Mouse (Mus musculus): Measurements from ENCODE around the gene Prkn. TPM values are rescaled to one million over a fixed set of nuclear protein-coding genes. Genes with fewer than 3 reads are reported as not detected.

The Prkn gene
- 10 to 100 TPM; 16.6 to 16.8 TPM for total RNA-seq (2021)
- long read RNA-seq, partial matches to known transcripts, result 0 of 2 reads
- long read RNA-seq, other reads (novel, unspliced or antisense), result 2 of 2 reads

GRCm38 (mm10) chr17:10840148-10840707, at the start of gene Prkn, which contains the start of gene Pacrg:
Gene Prkn, plus strand, starts transcription at chr17:10840384.
Gene Pacrg, minus strand, starts transcription at chr17:10840311.
- peak; percentile 98 for DNase-seq (ENCODE audit: low spot score in 2 of 2)

GRCm38 (mm10) chr17:10791661-10792060, 48.5 kb upstream of the Prkn start:
- no peak for DNase-seq (ENCODE audit: low spot score in 2 of 2)

DNA sequence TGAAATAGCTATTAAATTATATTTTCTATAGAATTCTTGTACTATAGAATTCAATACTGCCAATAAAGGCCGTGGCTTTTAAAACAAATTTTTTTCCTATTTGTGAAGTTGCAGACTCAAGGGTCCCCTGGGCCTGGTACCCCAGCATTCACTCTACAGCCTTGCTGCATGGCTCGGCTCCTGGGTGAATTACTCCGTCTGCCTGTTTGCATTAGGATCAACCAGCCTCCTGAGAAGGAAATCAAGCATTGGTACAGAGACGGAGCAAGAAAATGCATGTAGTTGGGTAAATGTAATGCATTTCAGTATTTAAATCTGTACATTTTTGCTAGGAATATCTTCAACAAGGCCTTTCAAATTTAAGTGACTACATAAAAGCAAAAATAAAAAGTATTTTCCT, 33.5 kb upstream of the Prkn start:
- DNase-seq (ENCODE audit: low spot score in 2 of 2), result no peak

DNA sequence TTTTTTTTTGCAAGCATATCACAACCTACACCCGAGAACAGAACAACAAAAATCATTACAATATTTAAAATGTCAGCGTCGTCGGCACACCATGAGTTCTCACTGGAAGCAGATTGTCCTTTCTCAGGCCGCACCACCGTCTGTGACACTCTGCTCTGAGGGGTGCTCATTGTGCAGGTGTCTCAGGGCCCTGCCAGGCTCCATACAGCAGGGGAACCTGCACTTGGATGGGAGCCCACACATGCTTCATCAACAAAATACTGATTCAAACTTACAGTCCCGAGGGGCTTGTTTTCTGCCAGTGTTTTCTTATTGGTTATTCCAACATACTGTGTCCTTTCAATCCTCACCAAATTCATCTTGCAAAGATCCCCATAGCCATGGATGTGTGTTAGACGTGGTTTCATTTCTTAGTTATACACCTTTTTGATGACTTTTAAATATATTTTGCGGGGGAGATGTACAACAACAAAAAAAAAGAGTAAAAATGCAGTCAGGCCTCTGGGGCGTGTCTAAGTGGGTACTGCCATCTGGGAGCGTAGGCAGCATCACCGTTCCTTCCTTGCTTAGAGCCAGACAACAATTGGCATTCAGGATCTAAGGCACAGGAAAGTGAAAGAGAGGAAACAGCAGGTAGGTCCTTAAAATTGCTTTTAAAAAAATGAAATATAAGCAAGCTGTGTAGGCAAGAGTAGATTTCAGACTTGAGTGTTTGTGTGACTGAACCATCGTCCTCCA, 32.8 kb upstream of the Prkn start:
- DNase-seq (ENCODE audit: low spot score in 2 of 2), result peak in 1 of 2 experiments; percentile 53

DNA sequence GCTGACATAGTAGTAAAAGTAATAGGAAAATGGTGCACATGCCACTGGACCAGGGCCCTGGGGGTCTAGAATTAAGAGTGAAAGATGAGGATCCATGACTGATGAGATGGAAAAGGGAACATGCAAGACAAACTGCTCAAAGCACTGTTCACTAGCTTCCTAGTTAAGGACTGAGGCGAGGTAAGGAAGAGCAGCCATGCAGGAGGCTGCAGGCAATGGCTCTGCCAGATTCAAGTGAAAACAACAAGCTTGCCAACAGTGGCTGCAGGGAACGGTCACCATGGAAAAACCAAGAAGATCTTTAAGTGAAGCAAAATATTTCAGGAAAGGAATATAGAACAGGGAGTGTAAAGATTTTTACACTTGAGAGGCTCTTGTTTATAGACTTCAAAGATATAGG, 31.6 kb upstream of the Prkn start:
- DNase-seq (ENCODE audit: low spot score in 2 of 2), result no peak

GRCm38 (mm10) chr17:10818971-10819370, 21.2 kb upstream of the Prkn start:
- DNase-seq (ENCODE audit: low spot score in 2 of 2), result peak; percentile 8 to 60

DNA sequence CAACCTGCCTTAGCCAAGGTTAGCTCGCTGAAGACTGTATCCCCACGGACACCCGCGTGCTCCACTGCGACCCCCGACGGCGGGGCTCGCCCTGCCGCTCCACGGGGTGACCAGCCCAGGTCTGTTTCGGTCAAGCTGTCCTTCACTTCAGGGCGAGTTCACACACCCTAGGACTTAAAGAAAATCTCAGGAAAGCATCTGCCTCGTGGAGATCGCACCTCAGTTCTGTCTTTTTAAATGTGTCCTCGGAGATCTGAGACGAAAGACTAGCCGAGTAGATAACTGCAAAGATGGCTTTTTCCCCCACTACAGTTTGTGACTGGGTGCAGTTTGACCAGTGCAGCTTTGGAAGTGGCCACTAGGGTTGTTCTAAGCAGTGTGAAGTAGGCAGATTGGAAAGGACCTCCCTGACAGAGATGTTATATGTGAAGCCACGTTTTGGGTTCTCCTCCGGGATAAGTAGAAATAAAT, 582 bp downstream of the Prkn start:
- DNase-seq (ENCODE audit: low spot score in 2 of 2), result peak; percentile 16 to 68

DNA sequence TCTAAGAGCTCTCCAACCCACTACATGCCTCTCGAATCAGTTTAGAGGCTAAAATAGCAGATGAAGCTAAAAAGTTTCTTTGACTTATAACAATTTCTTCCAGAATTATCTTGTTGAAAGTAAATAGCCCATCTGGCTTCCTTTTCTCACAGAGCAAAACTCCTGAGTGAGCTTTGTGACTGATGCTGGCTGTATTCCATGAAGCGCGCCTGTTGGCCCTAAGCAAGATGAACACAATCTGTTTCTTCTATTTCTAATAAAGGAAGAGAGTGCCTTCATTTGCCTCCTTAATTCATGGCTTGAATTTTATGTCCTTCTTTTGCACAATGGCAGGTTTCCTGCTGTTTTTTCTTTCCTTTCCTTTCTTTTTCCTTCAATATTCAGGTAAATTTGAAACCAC, 14.0 kb downstream of the Prkn start:
- DNase-seq (ENCODE audit: low spot score in 2 of 2), result peak; percentile 37 to 60

DNA sequence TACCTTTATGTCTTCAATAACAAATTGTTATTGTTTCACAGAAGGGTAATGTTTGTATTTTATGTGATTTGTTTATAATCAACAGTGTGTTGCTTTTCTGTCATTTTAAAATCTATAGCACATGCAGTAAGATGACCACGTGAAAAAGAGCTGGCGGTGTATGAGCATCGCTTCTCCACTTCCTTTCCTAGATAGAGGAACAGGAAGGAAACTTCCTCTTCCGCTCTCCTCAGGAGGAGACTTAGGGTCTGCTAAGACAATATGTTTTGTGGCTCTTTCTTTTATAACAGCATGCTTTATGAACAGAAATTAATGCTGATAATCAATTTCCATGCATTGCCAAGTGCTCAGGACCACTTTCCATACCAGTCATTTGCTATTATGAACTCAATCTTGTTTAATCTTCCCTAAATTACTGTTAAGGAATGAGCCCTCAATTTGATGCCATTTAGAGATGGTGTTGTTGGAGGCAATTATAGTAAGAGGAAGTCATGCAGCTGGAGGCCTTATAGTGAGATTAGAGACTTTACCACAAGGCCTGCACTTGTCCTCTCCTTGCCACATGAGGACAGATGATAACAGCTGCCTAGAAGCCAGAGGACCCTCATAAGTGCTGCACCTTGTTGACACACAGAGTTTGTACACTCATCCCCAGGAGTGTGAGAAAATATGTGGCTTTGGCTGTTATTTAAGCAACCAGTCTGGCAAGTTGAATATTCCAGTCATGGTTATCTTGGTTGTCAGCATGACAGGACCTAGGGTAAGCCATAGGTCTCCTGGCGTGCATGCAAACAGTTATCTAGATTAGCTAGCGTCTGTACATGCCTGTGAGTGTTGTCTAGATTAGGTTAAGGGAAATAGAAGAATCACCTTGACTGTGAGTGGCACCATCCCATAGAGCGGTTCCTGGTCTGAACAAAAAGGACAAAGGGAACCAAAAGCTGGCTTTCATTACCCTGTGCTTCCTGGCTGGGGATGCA, 34.3 kb downstream of the Prkn start:
- no peak for DNase-seq (ENCODE audit: low spot score in 2 of 2)

DNA sequence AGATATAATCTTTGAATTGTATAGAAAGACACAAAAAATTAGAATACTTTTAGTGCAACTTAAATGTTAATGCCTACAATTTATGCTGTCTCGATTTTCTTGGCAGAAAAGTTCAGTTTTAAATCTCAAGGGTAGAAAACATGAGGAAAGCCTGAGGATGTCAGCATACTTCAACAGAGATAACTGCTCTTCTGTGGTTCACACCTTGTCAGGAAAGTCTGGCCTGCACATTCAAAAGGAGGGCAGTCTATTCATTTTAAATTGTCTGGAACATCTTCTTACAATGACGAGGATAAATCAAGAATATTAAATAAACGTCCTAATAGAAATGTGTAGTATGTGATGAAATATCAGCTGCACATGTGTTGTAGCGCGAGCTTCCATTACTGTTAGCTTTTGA, 38.8 kb downstream of the Prkn start:
- DNase-seq (ENCODE audit: low spot score in 2 of 2), result no peak

GRCm38 (mm10) chr17:10882260-10882659, 42.1 kb downstream of the Prkn start:
- DNase-seq (ENCODE audit: low spot score in 2 of 2), result no peak

- no peak for DNase-seq (ENCODE audit: low spot score in 2 of 2)
Observed at GRCm38 (mm10) chr17:10887924-10888323, 47.7 kb downstream of the Prkn start.

DNA sequence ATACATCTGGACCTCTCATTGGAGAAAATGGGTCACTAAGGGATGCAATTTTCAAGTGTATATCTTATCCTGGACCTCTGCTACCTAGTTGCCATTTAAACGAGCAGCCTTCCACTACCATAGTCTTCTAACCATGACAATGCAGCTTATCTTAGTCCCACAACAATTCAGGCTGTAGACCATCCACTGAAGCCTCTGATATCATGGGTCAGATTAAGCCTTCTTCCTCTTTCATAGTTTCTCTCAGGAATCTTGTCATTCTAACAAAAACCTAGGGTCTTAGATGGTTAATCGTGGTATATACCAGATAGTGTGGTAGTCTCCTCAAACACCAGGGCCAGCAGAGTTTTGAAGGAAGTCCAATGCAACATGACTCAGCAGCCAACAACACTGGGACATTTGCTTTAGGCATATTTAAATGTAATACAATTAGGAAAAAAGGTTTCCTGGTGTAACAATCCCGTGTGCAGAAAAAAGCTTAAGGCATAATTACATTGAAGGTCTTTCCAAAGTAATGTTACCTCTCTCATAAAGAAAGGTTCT, 61.6 kb downstream of the Prkn start:
- DNase-seq (ENCODE audit: low spot score in 2 of 2), result no peak

DNA sequence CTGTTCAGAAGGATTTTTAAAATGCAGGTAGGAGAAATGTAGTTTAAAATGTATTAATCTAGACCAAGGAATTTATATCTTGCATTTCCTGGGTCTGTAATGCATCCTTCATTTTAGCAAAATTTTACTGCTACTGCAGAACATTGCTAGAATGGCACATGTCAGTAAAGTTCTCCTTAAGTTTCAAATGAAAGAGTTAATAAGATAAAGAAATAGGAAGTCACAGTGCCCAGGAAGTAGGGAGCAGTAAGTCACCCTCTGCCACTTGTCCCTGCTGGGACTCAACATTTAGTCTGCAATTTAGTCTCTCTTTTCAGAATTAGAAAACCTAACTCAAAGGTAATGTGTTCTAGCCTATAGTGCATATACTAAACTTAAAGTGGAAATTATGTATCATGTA, 96.5 kb downstream of the Prkn start:
- no peak for DNase-seq (ENCODE audit: low spot score in 2 of 2)

DNA sequence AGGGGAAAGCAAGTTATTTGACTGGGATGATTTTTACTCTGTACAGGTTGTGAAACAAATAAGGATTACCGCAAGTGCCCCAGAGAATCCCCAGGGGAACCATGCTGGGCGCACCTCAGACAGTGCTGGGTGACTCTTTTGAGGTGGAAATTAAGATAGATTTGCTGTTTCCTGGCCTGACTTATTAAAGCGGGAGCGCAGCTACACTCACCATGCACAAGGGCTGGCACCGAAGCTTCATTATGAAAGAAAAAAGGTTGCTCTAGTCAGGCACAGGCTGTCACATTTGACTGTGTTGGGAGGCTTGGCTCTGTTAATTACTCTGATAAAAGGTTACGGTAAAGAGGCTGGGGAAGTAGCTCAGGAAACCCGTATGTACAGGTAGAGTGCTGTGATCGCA, 97.7 kb downstream of the Prkn start:
- no peak for DNase-seq (ENCODE audit: low spot score in 2 of 2)

DNA sequence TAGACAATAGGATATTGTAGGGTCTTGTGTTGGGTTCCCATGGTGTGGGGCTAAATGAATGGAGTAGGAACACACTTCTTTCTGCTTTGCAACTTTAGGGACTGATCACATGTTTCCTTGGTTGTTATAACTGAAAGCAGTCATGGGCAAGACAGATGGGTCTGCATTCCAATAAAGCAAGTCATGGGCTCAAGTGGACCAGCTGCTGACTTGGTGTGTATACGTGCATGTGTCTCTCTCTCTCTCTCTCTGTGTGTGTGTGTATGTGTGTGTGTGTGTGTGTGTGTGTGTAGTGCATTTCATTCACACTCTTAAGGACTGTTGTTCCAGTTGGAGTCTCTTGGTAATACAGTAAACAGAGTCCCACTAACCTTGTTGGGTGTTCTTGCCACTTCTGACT, 98.6 kb downstream of the Prkn start:
- DNase-seq (ENCODE audit: low spot score in 2 of 2), result no peak

DNA sequence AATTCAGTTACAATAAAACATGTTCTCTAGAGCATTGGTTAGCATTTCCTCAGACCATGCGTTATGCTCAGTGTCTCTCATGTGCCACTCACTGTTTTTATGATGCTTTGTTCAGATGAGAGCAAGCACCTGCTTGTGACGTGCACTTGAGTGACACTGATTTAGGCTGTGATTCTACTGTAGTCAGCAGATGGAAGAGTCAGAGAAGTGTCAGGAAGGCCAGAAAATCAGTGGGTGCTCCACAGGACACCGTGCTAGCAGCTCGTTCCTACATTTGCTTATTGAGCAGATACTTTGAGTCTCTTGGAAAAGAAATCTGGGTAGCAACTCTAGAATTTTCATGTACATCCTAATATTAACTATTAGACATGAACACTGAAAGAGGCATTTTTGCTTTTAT, 106.4 kb downstream of the Prkn start:
- no peak for DNase-seq (ENCODE audit: low spot score in 2 of 2)

GRCm38 (mm10) chr17:10947614-10948013, 107.4 kb downstream of the Prkn start:
- no peak for DNase-seq (ENCODE audit: low spot score in 2 of 2)

DNA sequence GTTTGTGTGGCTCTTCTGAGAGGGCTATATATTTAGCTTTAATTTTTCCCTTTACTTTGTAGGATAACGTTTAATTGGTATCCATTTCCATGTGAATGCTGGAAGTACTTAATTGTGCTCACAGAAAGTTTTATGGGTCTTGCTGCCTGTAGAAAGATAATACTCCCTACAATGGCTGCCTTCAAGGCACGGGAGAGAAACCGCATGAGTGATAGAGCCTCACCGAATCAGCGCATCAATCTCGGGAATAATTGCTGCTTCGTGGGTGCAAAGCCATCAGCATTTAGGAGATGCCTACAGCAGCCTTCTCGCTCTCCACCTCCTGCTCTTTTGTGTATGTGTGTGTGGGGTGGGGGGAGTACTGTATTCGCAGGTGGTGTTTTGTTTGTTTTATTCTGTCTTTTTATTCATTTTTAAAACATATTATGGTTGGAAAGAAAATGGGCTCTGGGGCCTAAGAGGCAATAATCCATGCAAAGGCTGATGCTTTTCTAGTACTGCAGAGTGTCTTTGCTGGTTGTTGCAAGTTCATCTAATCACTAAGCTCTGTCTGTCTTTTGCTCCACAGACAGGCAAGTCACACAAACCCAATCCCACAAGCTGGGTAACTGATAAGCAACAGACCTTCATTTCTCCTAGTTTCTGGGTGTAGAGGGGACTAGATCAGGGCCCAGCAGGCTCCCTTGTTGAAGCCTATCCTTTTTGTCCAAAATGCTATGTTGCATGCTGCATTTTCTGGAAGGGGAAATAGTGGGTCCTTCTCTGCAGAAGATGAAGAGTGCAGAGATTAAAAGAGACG, 119.1 kb downstream of the Prkn start:
- DNase-seq (ENCODE audit: low spot score in 2 of 2), result no peak

DNA sequence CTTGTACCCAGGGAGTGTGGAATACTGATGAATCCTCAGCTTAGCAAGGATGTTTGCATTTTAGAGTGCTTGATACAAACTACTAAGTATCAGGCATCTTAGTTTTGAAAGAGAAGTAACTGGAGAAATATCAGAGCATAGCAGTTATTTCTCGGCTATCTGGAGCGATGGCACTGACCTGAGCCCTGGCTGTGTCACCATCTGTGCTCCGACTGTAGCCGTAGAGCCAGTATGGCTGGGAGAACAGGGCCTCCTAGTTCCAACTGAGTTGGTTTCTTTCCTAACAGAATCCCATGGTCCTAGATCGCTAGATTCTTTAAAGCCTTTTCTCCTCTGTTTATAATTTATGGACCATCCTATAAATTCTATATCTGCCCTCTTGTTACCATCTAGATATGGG, 122.0 kb downstream of the Prkn start:
- no peak for DNase-seq (ENCODE audit: low spot score in 2 of 2)

Measured in layer of hippocampus, adult 18-20 months (tissue).